Mouse (Mus musculus): ENCODE results near the gene Snx1.

The Snx1 gene

GRCm38 (mm10) chr9:66126456-66127192 is at the start of gene Snx1, which contains the start of gene Ciao2a:
Gene Snx1, minus strand, starts transcription at chr9:66126587.
Gene Ciao2a, plus strand, starts transcription at chr9:66126611.
- peak; percentile 90 to 91 for DNase-seq (ENCODE audit: low spot score in 2 of 2)

GRCm38 (mm10) chr9:66174985-66175384 is 48.6 kb upstream of the Snx1 start:
- DNase-seq (ENCODE audit: low spot score in 2 of 2), result no peak

- DNase-seq (ENCODE audit: low spot score in 2 of 2), result no peak
Measured at GRCm38 (mm10) chr9:66173316-66173855, 47.0 kb upstream of the Snx1 start.

DNA sequence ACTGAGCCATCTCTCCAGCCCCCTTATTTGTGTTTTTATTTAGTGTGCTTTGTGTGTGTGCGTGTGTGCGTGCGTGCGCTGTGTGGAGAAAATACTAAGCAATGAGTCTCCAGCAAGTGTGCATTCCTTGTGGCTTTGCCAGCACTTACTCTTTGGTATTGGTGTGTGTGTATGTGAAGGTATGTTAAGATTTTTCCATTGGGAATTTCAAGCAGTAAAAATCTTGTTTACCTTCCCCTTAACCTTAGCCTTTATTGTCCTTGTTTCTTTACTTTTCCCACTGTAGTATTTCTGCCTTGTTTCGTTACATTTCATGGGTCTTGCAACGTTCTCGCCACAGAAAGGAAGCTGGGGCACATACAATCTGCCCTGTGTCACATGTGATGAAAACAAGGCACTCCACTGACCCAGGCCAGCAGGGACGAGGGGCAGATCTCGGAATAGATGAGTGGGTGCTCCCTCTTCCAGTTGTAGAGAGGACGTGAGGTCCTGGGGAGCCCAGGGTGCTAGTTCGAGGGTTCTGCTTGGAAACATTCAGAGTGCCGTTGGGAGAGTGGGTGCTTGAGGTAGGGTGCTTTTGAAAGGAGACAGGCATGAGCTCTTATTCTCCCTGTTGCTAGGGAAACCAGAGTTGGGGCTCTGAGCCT is 45.0 kb upstream of the Snx1 start:
- DNase-seq (ENCODE audit: low spot score in 2 of 2), result no peak

GRCm38 (mm10) chr9:66170506-66170905 is 44.1 kb upstream of the Snx1 start:
- DNase-seq (ENCODE audit: low spot score in 2 of 2), result no peak

- no peak for DNase-seq (ENCODE audit: low spot score in 2 of 2)
Measured at GRCm38 (mm10) chr9:66168233-66168632, 41.8 kb upstream of the Snx1 start.

DNA sequence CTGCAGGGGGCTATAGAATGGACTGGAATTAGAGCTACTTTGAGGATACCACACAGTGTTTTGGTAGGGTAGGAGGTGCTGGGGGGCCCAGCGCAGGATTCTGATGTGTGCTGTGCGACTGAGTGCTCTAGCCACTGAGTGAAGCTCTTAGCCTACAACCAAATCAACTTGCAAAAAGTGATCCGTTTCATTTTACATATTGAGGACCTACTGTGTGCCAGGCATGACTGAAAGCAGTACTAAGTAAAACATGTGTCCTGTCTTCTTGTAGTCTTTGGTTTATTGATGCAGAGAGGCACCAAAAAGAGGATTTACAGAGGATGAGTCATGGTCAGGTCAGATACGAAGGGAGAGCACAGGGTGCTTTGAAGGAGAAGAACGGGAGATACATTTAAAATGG is 40.8 kb upstream of the Snx1 start:
- DNase-seq (ENCODE audit: low spot score in 2 of 2), result no peak

GRCm38 (mm10) chr9:66162995-66163394 is 36.6 kb upstream of the Snx1 start:
- no peak for DNase-seq (ENCODE audit: low spot score in 2 of 2)

GRCm38 (mm10) chr9:66160155-66160554 is 33.8 kb upstream of the Snx1 start:
- DNase-seq (ENCODE audit: low spot score in 2 of 2), result no peak

GRCm38 (mm10) chr9:66158885-66159430 is 32.6 kb upstream of the Snx1 start:
- DNase-seq (ENCODE audit: low spot score in 2 of 2), result no peak

GRCm38 (mm10) chr9:66157958-66158830 is 31.8 kb upstream of the Snx1 start, which contains the start of gene Dapk2:
Gene Dapk2, plus strand, starts transcription at chr9:66158223.
- DNase-seq (ENCODE audit: low spot score in 2 of 2), result peak in 1 of 2 experiments; percentile 59

DNA sequence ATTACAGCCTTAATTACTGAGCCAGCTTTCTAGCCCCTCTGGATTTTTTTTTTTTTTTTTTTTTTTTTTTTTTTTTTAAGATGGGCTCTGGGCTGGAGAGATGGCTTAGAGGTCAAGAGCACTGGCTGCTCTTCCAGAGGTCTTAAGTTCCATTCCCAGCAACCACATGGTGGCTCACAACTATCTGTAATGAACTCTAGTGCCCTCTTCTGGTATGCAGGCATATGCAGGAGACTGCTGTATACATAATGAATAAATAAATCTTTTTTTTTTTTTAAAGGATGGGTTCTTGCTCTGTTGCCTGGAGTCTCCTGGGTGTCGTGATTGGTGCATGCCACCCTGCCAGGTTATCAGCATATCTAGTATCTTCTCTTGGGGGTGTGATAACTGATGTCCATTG is 29.1 kb upstream of the Snx1 start:
- DNase-seq (ENCODE audit: low spot score in 2 of 2), result no peak

DNA sequence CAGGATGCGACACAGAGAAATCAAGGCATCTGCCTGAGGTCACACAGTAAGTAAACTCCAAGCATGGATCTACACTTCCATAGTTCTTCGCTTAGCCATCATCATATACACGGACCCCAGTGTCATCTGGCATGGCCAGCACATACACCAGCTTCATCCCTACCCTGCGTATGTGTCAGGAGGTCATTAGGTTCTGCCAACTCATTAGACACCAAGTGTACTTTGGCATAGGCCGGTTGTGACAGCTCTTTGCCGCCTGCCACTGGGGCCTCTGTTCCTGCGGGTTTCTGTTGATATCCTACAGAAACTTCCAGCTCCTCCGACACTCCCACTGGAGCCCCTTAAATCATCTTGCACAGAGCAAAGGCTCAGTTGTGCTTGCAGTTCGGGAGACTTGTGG is 27.6 kb upstream of the Snx1 start:
- no peak for DNase-seq (ENCODE audit: low spot score in 2 of 2)

GRCm38 (mm10) chr9:66153594-66153993 is 27.2 kb upstream of the Snx1 start:
- DNase-seq (ENCODE audit: low spot score in 2 of 2), result no peak

- no peak for DNase-seq (ENCODE audit: low spot score in 2 of 2)
Measured at GRCm38 (mm10) chr9:66152011-66152410, 25.6 kb upstream of the Snx1 start.

- no peak for DNase-seq (ENCODE audit: low spot score in 2 of 2)
Measured at GRCm38 (mm10) chr9:66146141-66146540, 19.8 kb upstream of the Snx1 start.

- DNase-seq (ENCODE audit: low spot score in 2 of 2), result peak; percentile 35 to 69
Measured at GRCm38 (mm10) chr9:66144248-66144647, 17.9 kb upstream of the Snx1 start.

DNA sequence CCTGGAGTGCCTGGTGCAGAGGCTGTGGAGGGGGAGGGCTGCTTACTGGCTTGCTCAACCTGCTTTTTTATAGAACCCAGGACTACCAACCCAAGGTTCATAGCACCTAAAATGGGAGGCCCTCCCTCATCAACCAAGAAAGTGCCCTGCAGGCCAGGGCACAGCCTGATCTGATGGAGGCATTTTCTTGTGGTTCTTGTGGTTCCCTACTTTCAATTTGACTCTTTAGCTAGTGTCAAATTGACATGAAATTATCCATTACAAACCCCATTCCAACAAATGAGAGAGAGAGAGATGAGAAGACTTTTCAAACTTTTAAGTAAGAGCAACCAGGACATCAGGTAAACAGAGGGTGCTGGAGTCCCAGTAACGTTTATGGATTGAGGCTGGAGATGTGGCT is 15.9 kb upstream of the Snx1 start:
- no peak for DNase-seq (ENCODE audit: low spot score in 2 of 2)

DNA sequence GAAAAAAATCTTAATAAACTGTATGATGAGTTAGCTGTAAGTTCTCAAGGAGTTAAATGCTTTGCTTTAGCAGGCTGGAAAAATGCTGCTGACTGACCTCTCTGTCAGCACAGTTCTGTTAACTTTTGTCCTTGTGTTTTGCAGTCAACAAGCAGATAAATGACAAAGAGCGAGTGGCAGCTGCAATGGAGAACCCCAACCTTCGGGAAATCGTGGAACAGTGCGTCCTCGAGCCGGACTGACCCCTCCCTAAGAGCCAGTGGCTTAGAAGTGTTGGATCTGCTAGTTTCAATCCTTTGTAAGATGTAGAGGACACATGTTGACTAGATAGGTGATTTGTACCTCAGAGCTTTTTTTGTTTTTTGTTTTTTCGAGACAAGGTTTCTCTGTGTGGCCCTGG is 11.8 kb upstream of the Snx1 start:
- DNase-seq (ENCODE audit: low spot score in 2 of 2), result no peak

GRCm38 (mm10) chr9:66135967-66136366 is 9.6 kb upstream of the Snx1 start:
- no peak for DNase-seq (ENCODE audit: low spot score in 2 of 2)

GRCm38 (mm10) chr9:66131466-66131865 is 5.1 kb upstream of the Snx1 start:
- DNase-seq (ENCODE audit: low spot score in 2 of 2), result no peak

GRCm38 (mm10) chr9:66127884-66128283 is 1.5 kb upstream of the Snx1 start:
- DNase-seq (ENCODE audit: low spot score in 2 of 2), result no peak
